Mouse (Mus musculus) adrenal gland, adult (tissue): ENCODE results near the gene Tspan13.

ENCODE experiments used
- DNase-seq, 2 experiments: peaks; one replicate each; pipeline ENCODE4 v3.0.0; 2022 to 2023; ENCODE audit warnings: low spot score in 1 of 2; ENCODE audit not compliant: inconsistent age in 2 of 2

Tspan13 gene

DNA sequence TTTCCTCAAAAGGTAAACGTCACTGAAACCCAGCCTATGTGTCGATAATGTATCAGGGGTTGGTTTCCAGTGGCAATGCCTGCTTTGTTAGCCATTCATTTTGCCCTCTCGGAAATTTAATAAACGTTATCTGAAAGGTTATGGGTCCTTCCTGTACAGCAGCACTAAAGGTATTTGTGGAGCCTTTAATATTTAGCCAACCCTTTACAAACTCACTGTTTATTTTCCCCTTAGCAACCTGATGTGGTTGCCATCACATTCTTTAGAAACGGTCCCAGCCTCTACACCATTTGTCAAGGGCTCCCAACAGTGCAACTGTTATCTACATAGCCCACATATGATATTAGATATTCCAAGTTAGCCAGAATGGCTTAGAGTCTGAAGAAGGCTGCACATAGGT, 62.7 kb downstream of the Tspan13 start:
- DNase-seq, result no peak

DNA sequence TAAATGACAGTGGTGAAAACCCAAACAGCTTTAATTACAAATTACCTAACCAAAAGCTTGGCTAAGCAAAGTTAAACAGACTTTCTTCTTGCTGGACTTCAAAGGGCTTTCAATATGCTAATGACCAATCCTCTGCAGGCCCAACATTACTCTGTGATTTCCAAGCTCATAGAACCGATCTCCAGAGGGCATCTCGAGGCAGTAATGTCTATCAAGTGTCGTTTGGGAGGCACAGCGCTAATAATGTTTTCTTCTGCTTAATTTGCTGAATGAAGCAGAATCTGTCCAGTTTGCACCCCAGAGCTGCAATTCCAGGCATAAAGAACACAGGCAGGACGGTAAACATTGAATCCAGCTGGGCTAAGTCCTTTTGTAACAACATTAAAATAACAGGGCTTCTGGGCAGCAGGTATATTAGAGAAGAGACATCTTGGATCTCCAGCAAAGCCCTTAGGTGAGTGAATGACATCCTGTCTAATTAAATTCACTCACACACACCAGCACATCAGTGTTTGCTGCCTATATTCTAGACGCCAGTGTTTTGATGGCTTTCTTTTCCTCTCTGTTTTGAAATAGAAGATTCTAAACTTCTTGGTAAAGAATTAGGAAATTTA, 64.6 kb downstream of the Tspan13 start:
- no peak for DNase-seq

DNA sequence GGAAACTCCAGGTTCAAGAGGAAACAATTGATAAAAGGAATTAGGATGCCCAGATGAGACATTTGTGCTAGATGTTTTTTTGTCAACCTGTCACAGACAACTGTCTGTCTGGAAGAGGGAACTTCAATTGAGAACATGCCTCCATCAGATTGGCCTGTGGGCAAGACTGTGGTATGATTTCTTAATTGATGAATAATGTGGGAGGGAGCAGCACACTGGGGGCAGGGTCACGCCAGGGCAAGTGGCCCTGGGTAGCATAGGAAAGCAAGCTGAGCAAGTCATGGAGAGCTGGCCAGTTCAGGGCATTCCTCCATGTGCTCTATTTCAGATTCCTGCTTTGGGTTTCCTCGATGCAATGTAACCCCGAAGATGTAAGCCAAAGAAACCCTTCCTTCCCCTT, 66.4 kb downstream of the Tspan13 start:
- DNase-seq, result no peak

DNA sequence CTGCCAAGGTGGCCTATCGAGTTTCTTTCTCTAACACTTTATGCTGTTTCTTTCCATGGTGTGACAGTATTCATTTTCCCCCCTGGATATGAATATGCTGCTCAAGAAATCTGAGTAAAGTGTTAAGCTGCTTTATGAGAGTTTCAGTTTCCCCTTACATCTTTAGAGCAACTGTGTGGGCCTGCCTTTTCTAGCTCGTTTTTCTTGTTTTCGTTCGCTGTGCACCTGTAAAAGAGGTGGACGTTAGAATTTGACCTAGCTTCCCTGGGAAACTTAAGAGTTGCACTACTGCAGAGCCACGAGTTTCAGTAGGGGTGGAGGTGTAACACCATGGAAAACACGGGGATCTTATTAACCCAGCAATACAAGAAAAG, 75.5 kb downstream of the Tspan13 start:
- DNase-seq, result no peak

DNA sequence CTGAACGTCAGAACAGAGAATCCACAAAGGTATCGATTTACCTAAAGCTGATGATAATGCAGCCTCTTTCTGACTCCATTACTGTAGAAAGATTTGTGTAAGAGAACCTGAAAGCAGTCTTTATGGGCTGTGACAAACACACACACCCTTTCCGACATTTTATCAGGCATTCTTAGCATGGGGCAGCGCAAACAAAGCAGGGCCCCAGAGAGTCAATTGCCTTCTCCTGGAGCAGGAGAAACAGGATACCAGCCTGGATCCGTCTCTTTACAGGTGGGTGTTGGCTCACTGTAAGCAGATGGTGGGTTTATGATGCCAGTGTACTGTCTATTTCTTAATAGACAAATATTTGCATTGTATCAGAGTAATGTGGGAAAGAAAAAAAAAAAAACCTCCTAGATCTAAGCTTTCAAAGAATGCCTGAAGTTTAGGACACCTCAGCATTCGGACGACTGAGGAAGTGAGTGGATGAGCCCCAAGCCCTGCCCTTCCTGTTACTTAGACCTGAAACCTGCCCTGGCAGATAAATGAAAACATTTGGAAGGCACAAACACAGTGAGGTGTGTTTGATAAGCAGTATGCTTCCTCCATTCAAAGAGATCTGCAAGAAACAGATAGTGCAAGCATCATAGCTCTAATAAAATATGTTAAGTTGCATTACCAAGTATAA, 76.1 kb downstream of the Tspan13 start:
- DNase-seq, result no peak
